Mouse (Mus musculus): Measurements from ENCODE around the gene Hydin. TPM values are rescaled to one million over a fixed set of nuclear protein-coding genes. Genes with fewer than 3 reads are reported as not detected.

Gene Hydin
- polyA plus RNA-seq (2011; ENCODE audit: insufficient read length, low read depth, missing spikeins): not detected in 2 replicates

- H3K27ac ChIP-seq (ENCODE audit: insufficient read depth, low read length): no peak within 1 kb of the TSS
- H3K4me1 ChIP-seq (ENCODE audit: control insufficient read depth, insufficient read depth, low read length): no peaks in the 10 kb centered on the region
- TF ChIP-seq CTCF (IDR thresholded peaks at IDR 0.05; ENCODE audit: borderline replicate concordance, insufficient read depth, low read length) (no peak), POLR2A (IDR thresholded peaks at IDR 0.05; ENCODE audit: low read depth, low read length) (no peak)
- peak within 1 kb of the TSS; percentile 22 for H3K4me3 ChIP-seq (ENCODE audit: insufficient read depth, low read length)
Observed at GRCm38 (mm10) chr8:110266741-110267140, at the start of gene Hydin. TSS of gene Hydin (plus strand) at chr8:110266977.

DNA sequence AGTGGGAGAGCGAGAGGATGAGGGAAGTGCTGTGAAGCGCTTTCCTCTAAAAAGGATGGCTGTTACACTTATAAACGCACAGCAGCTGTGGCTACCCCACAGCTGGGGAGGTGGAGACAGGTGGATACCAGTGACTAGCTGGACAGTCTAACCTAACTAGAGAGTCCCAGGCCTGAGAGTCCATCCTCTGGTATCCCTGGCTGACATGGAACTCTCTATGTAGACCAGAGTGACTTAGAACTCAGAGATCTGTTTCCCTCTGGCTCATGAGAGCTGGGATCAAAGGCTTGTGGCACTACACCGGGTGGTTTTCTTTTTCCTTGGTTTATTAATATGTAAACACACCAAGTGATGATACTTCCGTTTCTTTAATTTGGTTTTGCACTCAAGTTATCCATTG, 49.6 kb upstream of the Hydin start:
- TF ChIP-seq POLR2A (IDR thresholded peaks at IDR 0.05; ENCODE audit: low read depth, low read length) (no peak), CTCF (IDR thresholded peaks at IDR 0.05; ENCODE audit: borderline replicate concordance, insufficient read depth, low read length) (no peak)
- peaks cover 3% of the 10 kb centered on the region; the same call in 1 of the 2 replicates for H3K4me1 ChIP-seq (ENCODE audit: control insufficient read depth, insufficient read depth, low read length)
- H3K4me3 ChIP-seq (ENCODE audit: insufficient read depth, low read length): no peak overlapping the region
- no peak overlapping the region for H3K27ac ChIP-seq (ENCODE audit: insufficient read depth, low read length)

DNA sequence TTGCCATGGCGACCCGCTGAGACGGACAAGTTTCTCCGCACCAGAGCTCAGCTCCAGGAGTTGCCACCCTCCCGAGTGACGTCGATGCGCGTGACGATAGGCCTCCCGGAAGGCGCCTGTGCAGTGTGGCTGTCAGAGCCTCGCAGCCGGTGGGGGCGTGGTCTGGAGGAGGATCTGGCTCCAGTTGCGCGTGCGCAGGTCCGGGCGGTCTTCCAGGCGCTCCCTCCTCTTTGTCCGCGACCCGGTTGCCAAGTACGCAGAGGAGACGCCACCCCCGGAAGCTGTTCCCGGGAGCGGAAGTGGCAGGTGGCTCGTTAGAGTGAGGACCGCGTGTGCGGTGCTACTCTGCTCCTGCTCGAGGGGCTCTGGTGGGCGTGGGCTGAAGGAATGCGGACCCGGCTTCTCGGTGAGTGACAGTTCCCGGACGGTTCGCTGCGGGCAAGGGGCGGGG, 49.1 kb upstream of the Hydin start:
- no peak for TF ChIP-seq CTCF (IDR thresholded peaks at IDR 0.05; ENCODE audit: borderline replicate concordance, insufficient read depth, low read length)
- TF ChIP-seq POLR2A (IDR thresholded peaks at IDR 0.05; ENCODE audit: low read depth, low read length): peak; percentile 68
- Histone ChIP-seq H3K4me1 (ENCODE audit: control insufficient read depth, insufficient read depth, low read length) (peaks cover 3% of the 10 kb centered on the region; the same call in 1 of the 2 replicates), H3K4me3 (ENCODE audit: insufficient read depth, low read length) (peak overlapping the region; percentile 66), H3K27ac (ENCODE audit: insufficient read depth, low read length) (no peak overlapping the region)

DNA sequence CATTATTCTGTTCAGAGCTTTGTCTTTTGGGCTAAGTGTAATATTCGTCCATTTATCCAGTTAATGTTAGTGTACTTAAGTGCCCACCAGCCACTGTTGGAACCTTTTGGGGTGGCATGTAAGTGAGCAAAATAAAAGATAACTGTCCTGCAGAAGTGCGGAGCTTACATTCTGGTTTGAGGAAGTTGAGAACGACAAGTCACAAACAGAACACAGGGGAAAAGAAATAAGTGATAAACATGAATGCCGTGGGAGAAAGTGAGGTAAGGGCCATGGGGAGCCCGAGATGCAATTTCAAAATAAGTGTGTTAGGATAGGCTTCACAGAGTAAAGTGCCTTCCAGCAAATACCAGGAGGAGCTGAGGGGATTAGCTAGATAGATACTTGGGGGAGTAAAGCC, 48.3 kb upstream of the Hydin start:
- TF ChIP-seq CTCF (IDR thresholded peaks at IDR 0.05; ENCODE audit: borderline replicate concordance, insufficient read depth, low read length) (no peak), POLR2A (IDR thresholded peaks at IDR 0.05; ENCODE audit: low read depth, low read length) (no peak)
- Histone ChIP-seq H3K4me1 (ENCODE audit: control insufficient read depth, insufficient read depth, low read length) (peaks cover 4% of the 10 kb centered on the region; the same call in 1 of the 2 replicates), H3K4me3 (ENCODE audit: insufficient read depth, low read length) (peak overlapping the region; percentile 66)

DNA sequence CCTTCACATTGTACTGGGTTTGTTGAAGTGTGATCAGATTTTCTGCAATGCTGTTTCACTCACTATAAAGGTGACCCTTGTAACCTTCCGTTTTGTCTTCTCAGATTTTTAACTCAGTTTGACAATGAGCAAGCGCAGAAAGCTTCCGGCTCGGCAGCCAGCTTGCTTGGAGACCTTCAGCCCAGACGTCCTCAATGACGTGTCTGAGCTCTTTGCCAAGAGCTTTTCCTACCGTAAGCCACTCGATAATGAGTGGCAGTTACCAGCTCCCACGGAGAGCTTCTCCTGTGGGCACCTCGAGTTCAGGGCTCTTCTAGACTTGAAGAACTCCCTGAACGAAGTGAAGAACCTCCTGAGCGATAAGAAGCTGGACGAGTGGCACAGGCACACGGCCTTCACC, 45.8 kb upstream of the Hydin start:
- Histone ChIP-seq H3K27ac (ENCODE audit: insufficient read depth, low read length) (no peak overlapping the region), H3K4me3 (ENCODE audit: insufficient read depth, low read length) (no peak overlapping the region)
- no peak for TF ChIP-seq CTCF (IDR thresholded peaks at IDR 0.05; ENCODE audit: borderline replicate concordance, insufficient read depth, low read length)
- no peak for TF ChIP-seq POLR2A (IDR thresholded peaks at IDR 0.05; ENCODE audit: low read depth, low read length)

More for the DNA sequence above, 48.3 kb upstream of the Hydin start:
- no peak overlapping the region for H3K27ac ChIP-seq (ENCODE audit: insufficient read depth, low read length)

GRCm38 (mm10) chr8:110230803-110231202, 36.0 kb upstream of the Hydin start:
- Histone ChIP-seq H3K4me1 (ENCODE audit: control insufficient read depth, insufficient read depth, low read length) (no peaks in the 10 kb centered on the region), H3K27ac (ENCODE audit: insufficient read depth, low read length) (no peak overlapping the region), H3K4me3 (ENCODE audit: insufficient read depth, low read length) (no peak overlapping the region)
- TF ChIP-seq CTCF (IDR thresholded peaks at IDR 0.05; ENCODE audit: borderline replicate concordance, insufficient read depth, low read length): no peak
- no peak for TF ChIP-seq POLR2A (IDR thresholded peaks at IDR 0.05; ENCODE audit: low read depth, low read length)

More for the DNA sequence above, 45.8 kb upstream of the Hydin start:
- H3K4me1 ChIP-seq (ENCODE audit: control insufficient read depth, insufficient read depth, low read length): peaks cover 5% of the 10 kb centered on the region; the same call in 1 of the 2 replicates

DNA sequence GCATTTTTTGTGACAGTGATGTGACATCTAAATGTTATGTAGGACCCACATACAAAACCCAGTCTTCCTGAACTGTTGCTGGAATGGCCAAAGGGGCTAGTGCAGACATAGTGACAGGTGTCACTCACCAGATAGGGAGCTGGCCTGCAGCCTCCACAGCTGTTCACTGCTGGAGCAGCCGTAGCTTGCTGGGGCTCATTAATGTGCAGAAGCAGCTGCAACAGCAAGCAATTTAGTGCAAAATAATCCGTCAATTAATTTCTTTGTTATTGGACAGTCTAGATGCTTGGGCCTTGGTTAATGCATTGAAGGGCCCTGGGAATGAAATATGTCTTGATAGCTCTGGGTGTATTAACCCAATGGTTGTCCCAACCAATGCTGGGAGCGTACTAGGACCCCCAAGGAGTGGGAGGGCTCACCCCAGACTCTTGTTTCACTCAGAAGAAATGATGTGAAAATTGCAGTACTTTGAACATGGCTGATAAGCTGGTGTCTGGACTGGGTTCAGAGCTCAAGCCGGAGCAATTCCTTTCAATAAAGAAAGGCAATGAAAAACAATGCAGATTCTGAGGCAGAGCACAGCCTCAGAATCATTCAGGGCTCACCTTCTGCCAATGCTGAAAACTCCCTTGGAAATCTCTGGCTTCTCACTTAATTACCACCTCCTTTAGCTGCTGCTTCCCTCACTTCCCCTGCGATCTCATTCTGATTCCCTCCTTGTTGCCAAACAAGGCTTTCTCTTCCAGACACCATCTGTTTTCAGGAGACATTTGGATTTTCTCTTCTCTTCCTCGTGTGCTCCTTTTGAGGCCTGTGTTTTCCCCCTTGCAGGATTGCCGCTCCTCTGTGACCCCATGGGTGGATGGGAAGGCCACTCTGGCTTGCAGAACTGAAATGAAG, 24.2 kb upstream of the Hydin start:
- Histone ChIP-seq H3K4me3 (ENCODE audit: insufficient read depth, low read length) (no peak overlapping the region), H3K27ac (ENCODE audit: insufficient read depth, low read length) (no peak overlapping the region), H3K4me1 (ENCODE audit: control insufficient read depth, insufficient read depth, low read length) (no peaks in the 10 kb centered on the region)
- TF ChIP-seq POLR2A (IDR thresholded peaks at IDR 0.05; ENCODE audit: low read depth, low read length): no peak
- TF ChIP-seq CTCF (IDR thresholded peaks at IDR 0.05; ENCODE audit: borderline replicate concordance, insufficient read depth, low read length): no peak

GRCm38 (mm10) chr8:110244566-110244965, 22.2 kb upstream of the Hydin start:
- Histone ChIP-seq H3K4me1 (ENCODE audit: control insufficient read depth, insufficient read depth, low read length) (no peaks in the 10 kb centered on the region), H3K27ac (ENCODE audit: insufficient read depth, low read length) (no peak overlapping the region), H3K4me3 (ENCODE audit: insufficient read depth, low read length) (no peak overlapping the region)
- no peak for TF ChIP-seq POLR2A (IDR thresholded peaks at IDR 0.05; ENCODE audit: low read depth, low read length)
- no peak for TF ChIP-seq CTCF (IDR thresholded peaks at IDR 0.05; ENCODE audit: borderline replicate concordance, insufficient read depth, low read length)

DNA sequence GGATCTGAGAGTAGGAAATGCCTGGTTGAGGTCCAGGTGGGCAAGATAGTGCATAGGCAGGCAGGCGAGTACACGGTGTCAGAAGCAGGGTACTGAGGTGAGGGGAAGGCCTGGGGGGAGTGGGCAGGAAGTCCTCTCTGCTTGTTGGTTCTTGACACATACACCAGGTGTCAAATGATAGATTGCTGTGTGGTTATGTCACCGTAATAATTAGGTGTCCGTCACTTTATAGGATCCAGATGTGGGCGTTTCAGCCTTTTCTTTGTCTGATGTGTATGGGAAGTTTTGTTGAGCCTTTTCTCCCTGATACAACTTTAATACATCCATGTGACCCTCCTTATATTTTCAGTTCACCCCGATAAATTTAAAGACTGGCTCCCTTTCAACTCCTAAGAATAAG, 19.5 kb upstream of the Hydin start:
- TF ChIP-seq POLR2A (IDR thresholded peaks at IDR 0.05; ENCODE audit: low read depth, low read length) (no peak), CTCF (IDR thresholded peaks at IDR 0.05; ENCODE audit: borderline replicate concordance, insufficient read depth, low read length) (no peak)
- Histone ChIP-seq H3K4me1 (ENCODE audit: control insufficient read depth, insufficient read depth, low read length) (no peaks in the 10 kb centered on the region), H3K27ac (ENCODE audit: insufficient read depth, low read length) (no peak overlapping the region), H3K4me3 (ENCODE audit: insufficient read depth, low read length) (no peak overlapping the region)

DNA sequence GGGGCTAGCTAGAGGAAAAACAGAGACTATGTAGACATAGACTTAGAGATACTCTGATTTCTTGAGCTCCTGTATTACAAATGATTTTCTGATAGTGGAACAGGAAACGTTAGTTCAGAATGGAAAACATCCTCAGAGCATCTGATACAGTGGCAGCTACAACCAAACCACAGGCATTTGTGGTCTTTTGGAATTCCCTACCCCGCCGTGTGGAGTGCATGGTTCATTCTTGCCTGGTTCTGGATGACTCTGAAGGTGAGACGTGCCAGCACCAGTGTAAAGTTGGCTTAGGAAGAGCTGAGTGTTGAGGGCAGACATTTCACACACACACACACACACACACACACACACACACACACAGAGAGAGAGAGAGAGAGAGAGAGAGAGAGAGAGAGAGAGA, 12.8 kb upstream of the Hydin start:
- Histone ChIP-seq H3K4me3 (ENCODE audit: insufficient read depth, low read length) (no peak overlapping the region), H3K27ac (ENCODE audit: insufficient read depth, low read length) (no peak overlapping the region), H3K4me1 (ENCODE audit: control insufficient read depth, insufficient read depth, low read length) (0 out of 2 replicates have a peak, but pooled peaks cover 4% of the 10 kb centered on the region)
- TF ChIP-seq POLR2A (IDR thresholded peaks at IDR 0.05; ENCODE audit: low read depth, low read length): no peak
- TF ChIP-seq CTCF (IDR thresholded peaks at IDR 0.05; ENCODE audit: borderline replicate concordance, insufficient read depth, low read length): no peak

Data from embryonic fibroblast, embryonic 13.5 days (primary cell).